Mouse (Mus musculus) liver, embryonic 14.5 days (tissue): ENCODE measurements around the gene Cyp2d40. TPM values are rescaled to one million over a fixed set of nuclear protein-coding genes. Genes with fewer than 3 reads are reported as not detected.
"Not testable (repeated sequence)": the region's sequence is repeated elsewhere in the genome, so short reads cannot be mapped to it uniquely, and the experiment has no call there.

Experiments
- ATAC-seq: fragments of 200-750 bp; cut with Nextera tagmentation; 2 replicates; pipeline ENCODE4 v1.8.0; 2017; ENCODE audit warnings: moderate number of reproducible peaks, mild to moderate bottlenecking, moderate library complexity; ENCODE audit not compliant: insufficient read depth
- DNase-seq, 3 experiments: peaks; one replicate each; pipeline ENCODE4 v3.0.0-alpha.2; 2012 to 2013; ENCODE audit warnings: low read depth in 3 of 3, low spot score in 3 of 3
- H3K27ac ChIP-seq: fragments of 300-500 bp; sonication (generic); 2 replicates; pipeline ENCODE4 v1.5.1; 2014; ENCODE audit warnings: moderate library complexity, mild to moderate bottlenecking, control low read depth, inconsistent platforms
- H3K27me3 ChIP-seq: fragments of 300-500 bp; sonication (generic); 2 replicates; pipeline ENCODE4 v1.6.1; 2014; ENCODE audit warnings: mild to moderate bottlenecking, low read length, moderate library complexity; ENCODE audit not compliant: control insufficient read depth, insufficient read depth
- H3K36me3 ChIP-seq: fragments of 300-500 bp; sonication (generic); replicated peaks from 2 replicates; pipeline ENCODE4 v1.6.1; 2014; ENCODE audit warnings: low read depth; ENCODE audit not compliant: control insufficient read depth, insufficient read depth
- H3K4me1 ChIP-seq, 2 experiments: fragments of 200-500 bp in 1 of 2; fragments of 300-500 bp in 1 of 2; sonication (generic) in 1 of 2; replicated peaks; 2 replicates each; pipeline ENCODE4 v1.6.1; 2012 to 2014; ENCODE audit warnings: antibody characterized with exemption in 1 of 2, inconsistent platforms in 1 of 2, low read length in 1 of 2; ENCODE audit not compliant: control insufficient read depth in 2 of 2, insufficient read depth in 2 of 2
- H3K4me2 ChIP-seq: fragments of 300-500 bp; sonication (generic); 2 replicates; pipeline ENCODE4 v1.6.1; 2014; ENCODE audit warnings: low read depth, mild to moderate bottlenecking, control low read depth, moderate library complexity
- H3K4me3 ChIP-seq, 2 experiments: fragments of 200-500 bp in 1 of 2; fragments of 300-500 bp in 1 of 2; sonication (generic) in 1 of 2; 2 replicates each; pipeline ENCODE4 v1.5.1; 2012 to 2014; ENCODE audit warnings: low read depth in 2 of 2, low read length in 2 of 2, mild to moderate bottlenecking in 2 of 2, control low read depth in 1 of 2, inconsistent platforms in 1 of 2, moderate library complexity in 1 of 2; ENCODE audit not compliant: insufficient read depth in 1 of 2
- H3K9ac ChIP-seq: fragments of 300-500 bp; sonication (generic); replicated peaks from 2 replicates; pipeline ENCODE4 v1.6.1; 2014; ENCODE audit warnings: mild to moderate bottlenecking, control low read depth, moderate library complexity
- H3K9me3 ChIP-seq: fragments of 300-500 bp; sonication (generic); 2 replicates; pipeline ENCODE4 v1.6.1; 2016; ENCODE audit warnings: low read length, mixed read lengths; ENCODE audit not compliant: control insufficient read depth
- CTCF ChIP-seq: IDR thresholded peaks from 2 replicates; pipeline ENCODE4 v1.5.1; 2016; ENCODE audit warnings: antibody characterized with exemption, low read depth, control low read depth
- EP300 ChIP-seq: IDR thresholded peaks from 2 replicates; pipeline ENCODE4 v1.6.1; 2016; ENCODE audit warnings: antibody characterized with exemption, low read depth
- WGBS: fragments of 180-500 bp; shearing (Covaris S2); extraction: QIAGEN DNeasy Blood & Tissue Kit; methylation state at CpG from one replicate; pipeline ENCODE4 v1.1.7; 2014; ENCODE audit not compliant: insufficient replicate concordance; 5-methylcytosine and 5-hydroxymethylcytosine counted together
- polyA plus RNA-seq, 2 experiments: library from polyadenylated mRNA; depleted of rRNA in 1 of 2; stranded (reverse) in 1 of 2; unstranded in 1 of 2; fragments of >200 nt; fragmentation: Nextera tagmentation in 1 of 2; extraction: Ambion mirVana in 1 of 2; gene quantifications; 2 replicates each; pipeline versions ENCODE4 v1.2.1 to v1.2.3; 2012 to 2014

Cyp2d40 gene
- polyA plus RNA-seq, 2 experiments: 0.06 to 0.28 TPM

GRCm38 (mm10) chr15:82792566-82792965 is 28.6 kb upstream of the Cyp2d40 start:
- Histone ChIP-seq H3K9ac (no peak overlapping the region), H3K27me3 (no peaks in the 10 kb centered on the region), H3K27ac (no peak overlapping the region), H3K36me3 (no peaks in the 10 kb centered on the region), H3K4me1 (peaks cover 0 to 8% of the 10 kb centered on the region in 2 experiments; a peak in 2 of 4 replicates), H3K4me2 (no peak overlapping the region), H3K4me3 (no peak overlapping the region), H3K9me3 (no peaks in the 10 kb centered on the region)
- no peak for DNase-seq
- TF ChIP-seq EP300 (no peak), CTCF (no peak)
- no peak for ATAC-seq
- WGBS: 71% methylated on average over 11 of the region's 11 CpGs

DNA sequence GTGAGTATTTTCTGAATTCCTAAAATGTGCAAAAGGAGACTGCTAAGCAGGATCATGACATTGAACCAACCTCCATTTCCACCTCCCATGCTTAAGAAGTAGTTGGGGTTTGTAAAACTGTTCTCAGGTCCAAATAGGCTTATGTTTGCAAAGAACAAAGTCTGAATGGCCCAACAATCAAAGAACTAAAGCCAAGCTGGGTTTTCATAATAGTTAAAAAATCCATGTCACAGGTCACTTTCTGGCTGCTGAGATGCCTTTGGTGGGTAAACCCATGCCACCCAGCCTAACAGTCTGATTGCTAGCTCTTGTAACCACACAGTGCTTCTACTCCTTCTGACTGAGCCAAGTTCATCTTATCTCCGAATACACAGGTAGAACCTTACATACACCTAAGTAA is 20.6 kb upstream of the Cyp2d40 start:
- no peak for DNase-seq
- ATAC-seq: no peak
- Histone ChIP-seq H3K4me3 (no peak overlapping the region), H3K9me3 (no peaks in the 10 kb centered on the region), H3K4me2 (no peak overlapping the region), H3K27ac (no peak overlapping the region), H3K4me1 (no peaks in the 10 kb centered on the region), H3K9ac (no peak overlapping the region), H3K27me3 (no peaks in the 10 kb centered on the region), H3K36me3 (no peaks in the 10 kb centered on the region)
- TF ChIP-seq CTCF: no peak
- TF ChIP-seq EP300: no peak
- WGBS: 36% methylated on average over 1 of the region's 1 CpGs

GRCm38 (mm10) chr15:82783800-82784199 is 19.8 kb upstream of the Cyp2d40 start:
- no peaks in the 10 kb centered on the region for H3K9me3 ChIP-seq
- no peak overlapping the region for H3K4me2 ChIP-seq
- H3K4me3 ChIP-seq: no peak overlapping the region
- 70% methylated on average over 1 of the region's 1 CpGs for WGBS
- H3K9ac ChIP-seq: no peak overlapping the region
- no peaks in the 10 kb centered on the region for H3K36me3 ChIP-seq
- DNase-seq (no peak), ATAC-seq (no peak)
- H3K27ac ChIP-seq: no peak overlapping the region
- no peak for TF ChIP-seq EP300
- no peak for TF ChIP-seq CTCF
- no peaks in the 10 kb centered on the region for H3K4me1 ChIP-seq
- H3K27me3 ChIP-seq: no peaks in the 10 kb centered on the region

DNA sequence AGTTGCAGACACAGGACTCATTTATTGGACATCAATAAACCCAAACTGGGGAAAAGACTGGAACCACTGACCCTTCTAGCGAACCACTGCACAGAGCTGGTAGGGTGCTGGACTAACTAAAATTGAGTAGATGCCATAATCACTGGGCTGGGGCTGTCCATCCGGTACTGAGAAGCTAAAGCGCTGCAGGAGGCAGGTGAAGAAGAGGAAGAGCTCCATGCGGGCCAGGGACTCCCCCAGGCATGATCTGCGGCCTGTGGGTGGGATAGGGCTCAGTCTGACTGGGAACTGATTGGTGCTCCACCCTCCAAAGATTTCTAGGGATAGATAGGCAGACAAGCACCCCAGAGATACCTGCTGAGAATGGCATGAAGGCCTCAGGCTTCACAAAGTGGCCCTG is 13.9 kb upstream of the Cyp2d40 start:
- not testable (repeated sequence) for H3K36me3 ChIP-seq, ATAC-seq, H3K4me1 ChIP-seq, H3K4me2 ChIP-seq, H3K27me3 ChIP-seq, H3K4me3 ChIP-seq, H3K9ac ChIP-seq, H3K27ac ChIP-seq, H3K9me3 ChIP-seq, DNase-seq
- 58% methylated on average over 5 of the region's 5 CpGs for WGBS

DNA sequence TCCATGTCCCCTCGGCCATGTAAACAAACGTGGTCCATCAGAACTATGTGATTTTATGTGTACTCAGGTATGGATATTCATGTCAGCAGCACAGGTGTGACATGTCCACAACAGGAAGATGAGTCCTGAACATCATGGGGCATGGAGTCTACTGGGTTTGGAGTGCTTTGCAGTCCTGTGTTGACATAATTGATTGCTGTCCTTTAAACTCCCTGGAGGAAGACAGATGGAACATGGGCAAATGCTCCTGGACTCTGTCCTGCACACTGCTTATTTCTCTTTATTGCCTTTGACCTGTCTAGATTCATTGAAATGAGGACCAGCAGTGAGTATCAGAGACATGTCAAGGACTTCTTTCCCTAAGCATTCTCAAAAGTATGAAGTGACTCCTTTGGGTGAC is 2.0 kb upstream of the Cyp2d40 start:
- no peak overlapping the region for H3K4me2 ChIP-seq

More for the DNA sequence above, 2.0 kb upstream of the Cyp2d40 start:
- no peak for DNase-seq
- no peaks in the 10 kb centered on the region for H3K27me3 ChIP-seq
- no peak for TF ChIP-seq CTCF
- no peak for TF ChIP-seq EP300
- WGBS: 58% methylated on average over 2 of the region's 2 CpGs
- no peak overlapping the region for H3K9ac ChIP-seq
- no peak overlapping the region for H3K4me3 ChIP-seq
- 0 out of 4 replicates have a peak, but pooled peaks cover 0 to 2% of the 10 kb centered on the region in 2 experiments for H3K4me1 ChIP-seq
- ATAC-seq: no peak
- H3K9me3 ChIP-seq: no peaks in the 10 kb centered on the region
- H3K36me3 ChIP-seq: no peaks in the 10 kb centered on the region
- no peak overlapping the region for H3K27ac ChIP-seq
